Mouse (Mus musculus): ENCODE data around the gene Pou2f1. TPM values are rescaled to one million over a fixed set of nuclear protein-coding genes. Genes with fewer than 3 reads are reported as not detected.

Pou2f1 gene
- polyA plus RNA-seq, 1 experiment from 2014 or later = 10.2 TPM

GRCm38 (mm10) chr1:165834633-165834975, 167.9 kb downstream of the Pou2f1 start:
- H3K4me1 ChIP-seq (ENCODE audit: control insufficient read depth, insufficient read depth, low read length) = peaks cover 23% of the 10 kb centered on the region
- H3K36me3 ChIP-seq (ENCODE audit: control insufficient read depth, insufficient read depth, low read length) = no peaks in the 10 kb centered on the region
- no peaks in the 10 kb centered on the region for H3K9me3 ChIP-seq (replicated peaks; ENCODE audit: control insufficient read depth, low read length)
- H3K27me3 ChIP-seq (ENCODE audit: control insufficient read depth, insufficient read depth, low read length) = peaks cover 2% of the 10 kb centered on the region; the same call in 1 of the 2 replicates
- H3K4me2 ChIP-seq (ENCODE audit: low read depth, low read length) = peak overlapping the region; percentile 29
- H3K27ac ChIP-seq (ENCODE audit: low read length) = no peak overlapping the region
- WGBS = 25% methylated on average over 12 of the region's 12 CpGs
- H3K4me3 ChIP-seq (replicated peaks; ENCODE audit: low read length) = 0 out of 2 replicates have a peak overlapping the region, but pooled peaks have one; percentile 7
- 0 out of 2 replicates have a peak overlapping the region, but pooled peaks have one; percentile 4 for H3K9ac ChIP-seq (ENCODE audit: low read length)
- no peak for ATAC-seq (ENCODE audit: insufficient read depth, low FRiP score)

DNA sequence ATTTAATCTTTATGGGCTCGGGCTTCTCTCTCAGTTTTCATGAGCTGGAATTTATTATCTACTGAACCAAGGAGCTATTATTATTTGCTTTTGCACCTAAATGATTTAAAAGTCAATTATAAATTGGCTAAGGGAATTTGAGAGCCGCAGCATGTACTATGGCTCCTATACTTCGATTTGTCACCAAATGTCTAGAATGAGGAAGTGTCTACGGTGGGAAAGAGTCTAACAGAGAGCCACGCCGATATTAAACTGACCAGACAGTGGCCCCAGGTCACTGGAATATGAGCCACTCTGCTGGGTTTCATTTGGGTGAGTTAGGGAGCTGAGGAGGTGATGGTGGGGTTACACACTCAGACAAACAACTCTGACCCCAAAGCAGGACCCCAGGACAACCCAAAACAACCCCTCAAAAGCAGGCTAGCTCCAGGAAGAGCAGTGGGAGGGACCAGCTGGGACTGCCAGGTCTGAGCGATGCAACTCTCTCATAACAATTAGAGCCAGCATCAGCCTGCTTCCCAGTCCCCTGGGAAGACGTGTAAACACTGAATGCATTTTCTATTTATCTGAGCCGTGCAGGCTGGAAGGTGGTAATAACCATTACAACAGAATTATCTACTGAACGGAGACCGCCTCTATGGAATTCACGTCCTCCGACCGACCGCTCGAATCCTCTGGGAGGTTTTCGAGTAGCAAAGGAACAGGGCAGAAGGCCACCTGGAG, 168.4 kb downstream of the Pou2f1 start:
- Histone ChIP-seq H3K36me3 (ENCODE audit: control insufficient read depth, insufficient read depth, low read length) (no peaks in the 10 kb centered on the region), H3K27ac (ENCODE audit: low read length) (no peak overlapping the region), H3K9me3 (replicated peaks; ENCODE audit: control insufficient read depth, low read length) (no peaks in the 10 kb centered on the region), H3K27me3 (ENCODE audit: control insufficient read depth, insufficient read depth, low read length) (no peaks in the 10 kb centered on the region), H3K4me2 (ENCODE audit: low read depth, low read length) (peak overlapping the region; percentile 29), H3K4me3 (replicated peaks; ENCODE audit: low read length) (0 out of 2 replicates have a peak overlapping the region, but pooled peaks have one; percentile 7), H3K9ac (ENCODE audit: low read length) (0 out of 2 replicates have a peak overlapping the region, but pooled peaks have one; percentile 4), H3K4me1 (ENCODE audit: control insufficient read depth, insufficient read depth, low read length) (peaks cover 23% of the 10 kb centered on the region)
- ATAC-seq (ENCODE audit: insufficient read depth, low FRiP score) = no peak
- 19% methylated on average over 17 of the region's 17 CpGs for WGBS

DNA sequence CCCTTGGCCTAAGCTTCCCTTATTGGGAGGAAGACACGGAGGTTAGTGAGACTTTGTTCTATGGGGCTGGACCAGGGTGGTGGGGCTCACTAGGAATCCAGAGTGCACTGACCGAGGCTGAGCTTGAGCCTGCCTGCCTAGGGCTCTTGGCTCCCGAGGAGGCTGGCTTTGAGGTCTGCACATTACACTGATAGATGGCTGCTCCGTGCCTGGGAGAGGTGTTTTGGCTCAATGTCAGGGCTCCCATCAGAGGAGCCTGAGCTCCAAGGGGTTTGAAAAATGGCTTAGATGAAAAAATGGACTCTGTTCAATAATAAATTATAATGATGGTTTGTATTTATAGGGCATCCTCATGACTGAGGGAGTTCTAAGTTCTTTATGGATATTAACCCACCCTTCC, 169.2 kb downstream of the Pou2f1 start:
- Histone ChIP-seq H3K4me2 (ENCODE audit: low read depth, low read length) (no peak overlapping the region), H3K27ac (ENCODE audit: low read length) (no peak overlapping the region), H3K4me3 (replicated peaks; ENCODE audit: low read length) (no peak overlapping the region), H3K4me1 (ENCODE audit: control insufficient read depth, insufficient read depth, low read length) (peaks cover 23% of the 10 kb centered on the region), H3K9ac (ENCODE audit: low read length) (no peak overlapping the region), H3K9me3 (replicated peaks; ENCODE audit: control insufficient read depth, low read length) (no peaks in the 10 kb centered on the region), H3K36me3 (ENCODE audit: control insufficient read depth, insufficient read depth, low read length) (no peaks in the 10 kb centered on the region), H3K27me3 (ENCODE audit: control insufficient read depth, insufficient read depth, low read length) (no peaks in the 10 kb centered on the region)
- ATAC-seq (ENCODE audit: insufficient read depth, low FRiP score) = no peak
- 34% methylated on average over 4 of the region's 4 CpGs for WGBS

DNA sequence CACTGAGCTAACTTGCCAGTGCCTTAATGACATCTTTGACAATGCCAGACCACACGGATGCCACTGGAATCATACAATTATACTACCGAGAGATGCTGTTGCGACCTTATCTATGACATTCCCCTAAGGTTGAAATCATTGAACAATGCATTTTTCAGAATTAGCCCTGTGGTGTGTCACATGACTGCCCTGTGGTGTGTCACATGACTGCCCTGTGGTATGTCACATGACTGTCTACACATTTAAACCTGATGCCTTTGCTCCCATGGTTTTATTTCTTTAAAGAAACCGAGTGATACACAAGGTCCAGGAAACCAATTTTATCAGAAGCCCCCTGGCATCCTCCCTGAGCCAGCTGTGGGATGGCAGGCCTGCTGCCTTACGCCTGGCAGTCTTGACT, 172.6 kb downstream of the Pou2f1 start:
- H3K27ac ChIP-seq (ENCODE audit: low read length) = no peak overlapping the region
- no peak overlapping the region for H3K9ac ChIP-seq (ENCODE audit: low read length)
- H3K36me3 ChIP-seq (ENCODE audit: control insufficient read depth, insufficient read depth, low read length) = no peaks in the 10 kb centered on the region
- H3K27me3 ChIP-seq (ENCODE audit: control insufficient read depth, insufficient read depth, low read length) = no peaks in the 10 kb centered on the region
- no peak for ATAC-seq (ENCODE audit: insufficient read depth, low FRiP score)
- WGBS = 86% methylated on average over 5 of the region's 5 CpGs
- no peaks in the 10 kb centered on the region for H3K9me3 ChIP-seq (replicated peaks; ENCODE audit: control insufficient read depth, low read length)
- peaks cover 5% of the 10 kb centered on the region; the same call in 1 of the 2 replicates for H3K4me1 ChIP-seq (ENCODE audit: control insufficient read depth, insufficient read depth, low read length)
- H3K4me2 ChIP-seq (ENCODE audit: low read depth, low read length) = no peak overlapping the region
- H3K4me3 ChIP-seq (replicated peaks; ENCODE audit: low read length) = no peak overlapping the region

GRCm38 (mm10) chr1:165828615-165829014, 173.9 kb downstream of the Pou2f1 start:
- H3K36me3 ChIP-seq (ENCODE audit: control insufficient read depth, insufficient read depth, low read length) = no peaks in the 10 kb centered on the region
- H3K27ac ChIP-seq (ENCODE audit: low read length) = no peak overlapping the region
- 87% methylated on average over 6 of the region's 6 CpGs for WGBS
- no peaks in the 10 kb centered on the region for H3K27me3 ChIP-seq (ENCODE audit: control insufficient read depth, insufficient read depth, low read length)
- no peak for ATAC-seq (ENCODE audit: insufficient read depth, low FRiP score)
- no peak overlapping the region for H3K4me3 ChIP-seq (replicated peaks; ENCODE audit: low read length)
- no peaks in the 10 kb centered on the region for H3K9me3 ChIP-seq (replicated peaks; ENCODE audit: control insufficient read depth, low read length)
- H3K4me1 ChIP-seq (ENCODE audit: control insufficient read depth, insufficient read depth, low read length) = no peaks in the 10 kb centered on the region
- no peak overlapping the region for H3K9ac ChIP-seq (ENCODE audit: low read length)
- no peak overlapping the region for H3K4me2 ChIP-seq (ENCODE audit: low read depth, low read length)

DNA sequence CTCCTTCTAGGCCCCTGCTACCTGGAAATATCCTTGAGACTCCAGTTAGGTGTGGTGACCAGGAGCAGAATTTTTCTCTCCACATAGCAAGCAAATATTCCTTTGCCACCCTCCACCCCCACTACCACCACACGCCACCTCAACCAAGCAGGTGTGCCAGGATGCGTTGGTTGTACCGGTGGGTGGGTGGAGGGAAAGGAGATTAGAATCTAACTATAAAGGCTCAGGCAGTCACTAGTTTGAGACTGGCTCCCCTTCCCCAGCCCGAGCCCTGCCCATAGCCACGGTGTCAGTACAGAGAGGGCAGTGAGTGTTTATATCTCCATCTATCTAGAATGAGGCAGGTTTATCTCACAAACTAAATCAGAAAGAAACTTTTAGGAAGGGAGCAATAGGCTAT, 174.3 kb downstream of the Pou2f1 start:
- Histone ChIP-seq H3K27ac (ENCODE audit: low read length) (no peak overlapping the region), H3K9ac (ENCODE audit: low read length) (no peak overlapping the region), H3K4me2 (ENCODE audit: low read depth, low read length) (no peak overlapping the region), H3K27me3 (ENCODE audit: control insufficient read depth, insufficient read depth, low read length) (no peaks in the 10 kb centered on the region), H3K4me1 (ENCODE audit: control insufficient read depth, insufficient read depth, low read length) (no peaks in the 10 kb centered on the region), H3K9me3 (replicated peaks; ENCODE audit: control insufficient read depth, low read length) (no peaks in the 10 kb centered on the region), H3K36me3 (ENCODE audit: control insufficient read depth, insufficient read depth, low read length) (no peaks in the 10 kb centered on the region), H3K4me3 (replicated peaks; ENCODE audit: low read length) (no peak overlapping the region)
- no peak for ATAC-seq (ENCODE audit: insufficient read depth, low FRiP score)
- 67% methylated on average over 5 of the region's 5 CpGs for WGBS

- Histone ChIP-seq H3K4me3 (replicated peaks; ENCODE audit: low read length) (no peak overlapping the region), H3K27ac (ENCODE audit: low read length) (no peak overlapping the region), H3K4me1 (ENCODE audit: control insufficient read depth, insufficient read depth, low read length) (peaks cover 4% of the 10 kb centered on the region; the same call in 1 of the 2 replicates), H3K36me3 (ENCODE audit: control insufficient read depth, insufficient read depth, low read length) (no peaks in the 10 kb centered on the region), H3K9me3 (replicated peaks; ENCODE audit: control insufficient read depth, low read length) (no peaks in the 10 kb centered on the region), H3K9ac (ENCODE audit: low read length) (no peak overlapping the region), H3K4me2 (ENCODE audit: low read depth, low read length) (no peak overlapping the region), H3K27me3 (ENCODE audit: control insufficient read depth, insufficient read depth, low read length) (no peaks in the 10 kb centered on the region)
- no peak for ATAC-seq (ENCODE audit: insufficient read depth, low FRiP score)
- WGBS = 80% methylated on average over 2 of the region's 2 CpGs
These were observed 180.4 kb downstream of the Pou2f1 start for GRCm38 (mm10) chr1:165822031-165822430.

GRCm38 (mm10) chr1:165819147-165819546, 183.3 kb downstream of the Pou2f1 start:
- Histone ChIP-seq H3K27me3 (ENCODE audit: control insufficient read depth, insufficient read depth, low read length) (no peaks in the 10 kb centered on the region), H3K9ac (ENCODE audit: low read length) (no peak overlapping the region), H3K27ac (ENCODE audit: low read length) (no peak overlapping the region), H3K9me3 (replicated peaks; ENCODE audit: control insufficient read depth, low read length) (no peaks in the 10 kb centered on the region), H3K36me3 (ENCODE audit: control insufficient read depth, insufficient read depth, low read length) (no peaks in the 10 kb centered on the region), H3K4me2 (ENCODE audit: low read depth, low read length) (no peak overlapping the region), H3K4me3 (replicated peaks; ENCODE audit: low read length) (no peak overlapping the region), H3K4me1 (ENCODE audit: control insufficient read depth, insufficient read depth, low read length) (peaks cover 4% of the 10 kb centered on the region; the same call in 1 of the 2 replicates)
- WGBS = 82% methylated on average over 4 of the region's 4 CpGs
- no peak for ATAC-seq (ENCODE audit: insufficient read depth, low FRiP score)

GRCm38 (mm10) chr1:165818145-165818860, 184.2 kb downstream of the Pou2f1 start:
- H3K27ac ChIP-seq (ENCODE audit: low read length) = no peak overlapping the region
- H3K36me3 ChIP-seq (ENCODE audit: control insufficient read depth, insufficient read depth, low read length) = no peaks in the 10 kb centered on the region
- H3K4me1 ChIP-seq (ENCODE audit: control insufficient read depth, insufficient read depth, low read length) = peaks cover 4% of the 10 kb centered on the region; the same call in 1 of the 2 replicates
- H3K27me3 ChIP-seq (ENCODE audit: control insufficient read depth, insufficient read depth, low read length) = no peaks in the 10 kb centered on the region
- no peak for ATAC-seq (ENCODE audit: insufficient read depth, low FRiP score)
- H3K9me3 ChIP-seq (replicated peaks; ENCODE audit: control insufficient read depth, low read length) = no peaks in the 10 kb centered on the region
- no peak overlapping the region for H3K4me3 ChIP-seq (replicated peaks; ENCODE audit: low read length)
- H3K4me2 ChIP-seq (ENCODE audit: low read depth, low read length) = no peak overlapping the region
- 47% methylated on average over 8 of the region's 8 CpGs for WGBS
- H3K9ac ChIP-seq (ENCODE audit: low read length) = no peak overlapping the region

All from stomach, embryonic 16.5 days (tissue).